Mouse (Mus musculus) CH12.LX (cell line): Measurements from ENCODE around the gene Nrn1l. TPM values are rescaled to one million over a fixed set of nuclear protein-coding genes. Genes with fewer than 3 reads are reported as not detected.

Experiments
- DNase-seq: peaks from one replicate; pipeline ENCODE4 v3.0.0-alpha.2; 2013; ENCODE audit errors: extremely low read depth
- H3K27ac ChIP-seq: 2 replicates; pipeline ENCODE4 v1.5.1; 2012; ENCODE audit warnings: low read depth, mild to moderate bottlenecking, control low read depth, moderate library complexity; ENCODE audit not compliant: insufficient read depth
- H3K27me3 ChIP-seq: replicated peaks from 2 replicates; pipeline ENCODE3; 2012; ENCODE audit warnings: inconsistent platforms
- H3K36me3 ChIP-seq, 2 experiments: replicated peaks in 1 of 2; 2 replicates each; pipeline versions ENCODE3 to v1.6.1; 2012; ENCODE audit warnings: inconsistent platforms in 1 of 2, low read length in 1 of 2, mild to moderate bottlenecking in 1 of 2, mixed read lengths in 1 of 2, moderate library complexity in 1 of 2; ENCODE audit not compliant: control insufficient read depth in 1 of 2, insufficient read depth in 1 of 2
- H3K4me1 ChIP-seq, 2 experiments: 2 replicates each; pipeline ENCODE4 v1.6.1; 2012; ENCODE audit warnings: inconsistent platforms in 1 of 2, moderate library complexity in 1 of 2; ENCODE audit not compliant: insufficient read depth in 2 of 2, control insufficient read depth in 1 of 2
- H3K4me2 ChIP-seq: 2 replicates; pipeline ENCODE4 v1.6.1; 2012; ENCODE audit warnings: low read depth, mild to moderate bottlenecking, control low read depth; ENCODE audit not compliant: poor library complexity, insufficient read depth, severe bottlenecking
- H3K4me3 ChIP-seq, 3 experiments: fragments of 150-350 bp in 1 of 3; sonication (generic) in 1 of 3; replicated peaks in 1 of 3; 2 replicates each; pipeline versions ENCODE3 to v1.5.1; 2011 to 2012; ENCODE audit warnings: low read depth in 2 of 3, low read length in 2 of 3, mild to moderate bottlenecking in 2 of 3, moderate library complexity in 2 of 3, control low read depth in 1 of 3, improper control_type of control experiment in 1 of 3, inconsistent platforms in 1 of 3, mixed read lengths in 1 of 3; ENCODE audit not compliant: poor library complexity in 1 of 3
- H3K79me2 ChIP-seq: replicated peaks from 2 replicates; pipeline ENCODE4 v1.6.1; 2012; ENCODE audit warnings: mild to moderate bottlenecking, moderate library complexity; ENCODE audit not compliant: control insufficient read depth, poor library complexity, insufficient read depth, severe bottlenecking; ENCODE audit errors: extremely low read depth
- H3K9ac ChIP-seq: 2 replicates; pipeline ENCODE4 v1.6.1; 2012; ENCODE audit warnings: low read depth, mild to moderate bottlenecking, control low read depth, moderate library complexity; ENCODE audit not compliant: insufficient read depth
- H3K9me3 ChIP-seq: replicated peaks from 2 replicates; pipeline ENCODE3; 2012; ENCODE audit warnings: low read length, inconsistent platforms, mixed read lengths
- BHLHE40 ChIP-seq: IDR thresholded peaks from 2 replicates; pipeline ENCODE4 v1.6.1; 2011; ENCODE audit warnings: mild to moderate bottlenecking, low read depth, low read length, improper control_type of control experiment
- CHD1 ChIP-seq: IDR thresholded peaks from 2 replicates; pipeline ENCODE4 v1.6.1; 2012; ENCODE audit warnings: low read depth, low read length, improper control_type of control experiment, inconsistent platforms
- CHD2 ChIP-seq: IDR thresholded peaks from 2 replicates; pipeline ENCODE4 v1.6.1; 2011; ENCODE audit warnings: low read length, improper control_type of control experiment
- CTCF ChIP-seq, 2 experiments: IDR thresholded peaks in 1 of 2; conservative IDR thresholded peaks in 1 of 2; 2 replicates each; pipeline ENCODE4 v1.5.1; 2011 to 2012; ENCODE audit warnings: low read depth in 2 of 2, low read length in 2 of 2, improper control_type of control experiment in 1 of 2, inconsistent platforms in 1 of 2, mild to moderate bottlenecking in 1 of 2, moderate library complexity in 1 of 2
- E2F4 ChIP-seq: IDR thresholded peaks from 2 replicates; pipeline ENCODE4 v1.6.1; 2011; ENCODE audit warnings: low read depth, low read length, improper control_type of control experiment; ENCODE audit not compliant: insufficient replicate concordance
- ELF1 ChIP-seq: IDR thresholded peaks from 2 replicates; pipeline ENCODE4 v1.6.1; 2014; ENCODE audit warnings: low read depth, mild to moderate bottlenecking, inconsistent platforms, low read length, improper control_type of control experiment
- EP300 ChIP-seq: IDR thresholded peaks from 2 replicates; pipeline ENCODE4 v1.6.1; 2011; ENCODE audit warnings: low read length, improper control_type of control experiment
- ETS1 ChIP-seq: conservative IDR thresholded peaks from 2 replicates; pipeline ENCODE4 v1.6.1; 2012; ENCODE audit warnings: low read depth, mild to moderate bottlenecking, inconsistent platforms, low read length, improper control_type of control experiment, moderate library complexity
- IRF4 ChIP-seq: IDR thresholded peaks from 2 replicates; pipeline ENCODE4 v1.6.1; 2014; ENCODE audit warnings: low read depth, mild to moderate bottlenecking, inconsistent platforms, low read length, improper control_type of control experiment
- JUND ChIP-seq: conservative IDR thresholded peaks from 2 replicates; pipeline ENCODE4 v1.6.1; 2011; ENCODE audit warnings: low read depth, low read length, improper control_type of control experiment
- KAT2A ChIP-seq: IDR thresholded peaks from 2 replicates; pipeline ENCODE4 v1.6.1; 2012; ENCODE audit warnings: low read length, improper control_type of control experiment, inconsistent platforms; ENCODE audit not compliant: insufficient replicate concordance
- MAZ ChIP-seq: IDR thresholded peaks from 2 replicates; pipeline ENCODE4 v1.6.1; 2012; ENCODE audit warnings: low read depth, mild to moderate bottlenecking, inconsistent platforms, low read length, improper control_type of control experiment, moderate library complexity
- MEF2A ChIP-seq: IDR thresholded peaks from 2 replicates; pipeline ENCODE4 v1.6.1; 2014; ENCODE audit warnings: low read depth, mild to moderate bottlenecking, inconsistent platforms, low read length, improper control_type of control experiment, borderline replicate concordance
- MYC ChIP-seq: IDR thresholded peaks from 2 replicates; pipeline ENCODE4 v1.6.1; 2011; ENCODE audit warnings: low read depth, mild to moderate bottlenecking, improper control_type of control experiment, low read length
- NRF1 ChIP-seq: IDR thresholded peaks from 2 replicates; pipeline ENCODE4 v1.6.1; 2014; ENCODE audit warnings: low read depth, mild to moderate bottlenecking, inconsistent platforms, low read length, improper control_type of control experiment, moderate library complexity
- PAX5 ChIP-seq: IDR thresholded peaks from 2 replicates; pipeline ENCODE4 v1.6.1; 2012; ENCODE audit warnings: low read length, inconsistent platforms, mixed read lengths
- POLR2AphosphoS2 ChIP-seq: IDR thresholded peaks from 2 replicates; pipeline ENCODE4 v1.6.1; 2011; ENCODE audit warnings: low read depth, low read length, improper control_type of control experiment
- RAD21 ChIP-seq: IDR thresholded peaks from 2 replicates; pipeline ENCODE4 v1.6.1; 2011; ENCODE audit warnings: low read depth, mild to moderate bottlenecking, low read length, improper control_type of control experiment, moderate library complexity
- SMC3 ChIP-seq: IDR thresholded peaks from 2 replicates; pipeline ENCODE4 v1.6.1; 2011; ENCODE audit warnings: low read depth, low read length, improper control_type of control experiment
- TBP ChIP-seq: conservative IDR thresholded peaks from 2 replicates; pipeline ENCODE4 v1.6.1; 2011; ENCODE audit warnings: low read depth, low read length, improper control_type of control experiment
- TCF12 ChIP-seq: IDR thresholded peaks from 2 replicates; pipeline ENCODE4 v1.6.1; 2014; ENCODE audit warnings: low read depth, mild to moderate bottlenecking, inconsistent platforms, low read length, improper control_type of control experiment
- ZC3H11A ChIP-seq: IDR thresholded peaks from 2 replicates; pipeline ENCODE4 v1.6.1; 2012; ENCODE audit warnings: low read depth, mild to moderate bottlenecking, inconsistent platforms, low read length, improper control_type of control experiment
- ZKSCAN1 ChIP-seq: IDR thresholded peaks from 2 replicates; pipeline ENCODE4 v1.6.1; 2012; ENCODE audit warnings: low read depth, inconsistent platforms, low read length, improper control_type of control experiment, borderline replicate concordance
- ZMIZ1 ChIP-seq: IDR thresholded peaks from 2 replicates; pipeline ENCODE4 v1.6.1; 2012; ENCODE audit warnings: low read depth, mild to moderate bottlenecking, inconsistent platforms, low read length, improper control_type of control experiment
- ZNF384 ChIP-seq: IDR thresholded peaks from 2 replicates; pipeline ENCODE4 v1.6.1; 2012; ENCODE audit warnings: low read depth, low read length, improper control_type of control experiment, inconsistent platforms
- dilution Hi-C: fragments of 300-500 bp; cut with MboI; formaldehyde crosslinking; loops from 2 replicates; pipeline ENCODE4 v1.14.3; 2020; ENCODE audit warnings: low sequenced_read_pairs; ENCODE audit not compliant: extremely low pct_unique_long_range_greater_than_20kb, extremely low pct_ligation_motif_present
- in situ Hi-C: fragments of 300-500 bp; cut with MboI; formaldehyde crosslinking; loops from 3 replicates; pipeline ENCODE4 v1.14.3; 2019; ENCODE audit warnings: low sequenced_read_pairs, low pct_ligation_motif_present, low pct_unique_long_range_greater_than_20kb, mixed read lengths
- polyA plus RNA-seq: library from polyadenylated mRNA; unstranded; fragments of >175 nt; gene quantifications from 2 replicates; pipeline ENCODE4 v1.2.1, GENCODE M21; 2012; ENCODE audit warnings: low read depth; ENCODE audit not compliant: insufficient read length
- total RNA-seq, 2 experiments: library from RNA; depleted of rRNA; stranded (reverse); fragments of 300-350 nt in 1 of 2; fragments of >200 nt in 1 of 2; gene quantifications; 2 replicates each; pipeline ENCODE4 v1.2.3; 2012 to 2014

Nrn1l gene
- total and polyA plus RNA-seq, 3 experiments, result 0.38 TPM; not detected in 2

DNA sequence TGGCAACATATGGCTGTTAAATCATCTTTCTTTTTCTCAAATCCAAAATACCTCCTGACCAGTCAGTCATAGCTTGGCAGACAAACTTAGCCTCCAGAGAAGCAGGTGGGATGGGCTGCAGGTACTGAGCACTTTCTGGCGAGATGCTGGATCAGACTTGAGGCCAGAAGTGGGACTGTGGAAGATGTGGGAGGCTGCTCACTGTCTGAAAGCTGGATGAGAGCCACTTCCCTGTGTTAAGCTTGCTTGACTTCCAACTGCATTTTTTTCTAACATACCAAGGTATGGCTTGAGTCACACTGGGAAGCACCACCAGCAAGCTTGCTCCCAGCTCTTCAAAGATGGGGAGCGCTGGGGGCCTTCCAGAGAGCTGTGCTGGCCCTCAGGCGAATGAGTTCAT is 31.8 kb downstream of the Nrn1l start:
- TF ChIP-seq POLR2AphosphoS2, result no peak
- no peak for TF ChIP-seq MEF2A
- TF ChIP-seq MYC, result no peak
- TF ChIP-seq TBP, result no peak
- TF ChIP-seq PAX5, result no peak
- TF ChIP-seq IRF4, result no peak
- TF ChIP-seq E2F4, result no peak
- TF ChIP-seq CHD1, result no peak
- no peak for TF ChIP-seq EP300
- no peak for TF ChIP-seq ZNF384
- no peak for TF ChIP-seq SMC3
- no peak for TF ChIP-seq ZMIZ1
- TF ChIP-seq CHD2, result no peak
- TF ChIP-seq BHLHE40, result no peak
- no peak for TF ChIP-seq ZKSCAN1
- no peak for TF ChIP-seq JUND
- no peak for TF ChIP-seq KAT2A
- no peak for TF ChIP-seq TCF12
- no peak for TF ChIP-seq ETS1
- TF ChIP-seq NRF1, result no peak
- H3K27me3 ChIP-seq, result no peaks in the 10 kb centered on the region
- no peak overlapping the region for H3K4me2 ChIP-seq
- no peak overlapping the region for H3K4me3 ChIP-seq
- in situ Hi-C loops, result loop anchor here (5.0 kb wide), 1 partner anchor 213 kb away; no protein-coding TSS in a partner anchor
- H3K9ac ChIP-seq, result no peak overlapping the region
- no peaks in the 10 kb centered on the region for H3K79me2 ChIP-seq
- no peaks in the 10 kb centered on the region for H3K9me3 ChIP-seq
- H3K4me1 ChIP-seq, result peaks cover 7 to 29% of the 10 kb centered on the region in 2 experiments; a peak in 3 of 4 replicates
- H3K27ac ChIP-seq, result no peak overlapping the region
- dilution Hi-C loops, result no loop called here
- H3K36me3 ChIP-seq, result peaks cover 9 to 47% of the 10 kb centered on the region in 2 experiments
- no peak for DNase-seq

DNA sequence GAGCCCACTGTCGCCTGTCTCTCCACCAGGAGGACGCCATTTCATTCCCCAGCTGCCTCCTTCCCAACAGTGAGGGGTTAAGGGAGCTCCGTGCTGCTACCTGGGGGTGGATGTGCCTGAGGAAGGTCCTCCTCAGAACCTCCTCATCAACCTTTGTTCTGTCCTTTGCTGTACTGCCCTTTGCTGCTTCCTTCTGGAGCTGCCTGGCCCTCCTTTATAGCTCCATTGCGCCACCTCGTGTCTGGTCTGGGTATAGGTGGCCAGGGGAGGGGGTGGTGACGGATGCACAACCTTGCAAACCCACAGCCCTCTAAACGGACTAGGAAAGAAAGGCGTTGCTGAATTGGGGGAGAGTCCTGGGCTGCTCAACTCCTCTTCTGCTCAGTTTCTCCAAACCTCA is 37.2 kb downstream of the Nrn1l start:
- H3K9me3 ChIP-seq, result no peaks in the 10 kb centered on the region
- no peak for TF ChIP-seq BHLHE40
- TF ChIP-seq ELF1, result peak; percentile 60; the same call in 1 of the 2 replicates
- TF ChIP-seq MAZ, result peak; percentile 79; the same call in 1 of the 2 replicates
- peak; percentile 93 for TF ChIP-seq SMC3
- TF ChIP-seq RAD21, result peak; percentile 85
- TF ChIP-seq JUND, result no peak
- peak; percentile 64 to 96 for TF ChIP-seq CTCF (conservative IDR thresholded peaks at IDR 0.05 in 1 of 2, IDR thresholded peaks at IDR 0.05 in 1 of 2; ENCODE audit: low read depth in 2 of 2, low read length in 2 of 2)
- peak; percentile 53 for TF ChIP-seq ZC3H11A
- peak; percentile 43; the same call in 1 of the 2 replicates for TF ChIP-seq MEF2A
- TF ChIP-seq, all 38 proteins: peak for 7
- no peaks in the 10 kb centered on the region for H3K79me2 ChIP-seq
- in situ Hi-C loops (no loop called here), dilution Hi-C loops (no loop called here)
- H3K36me3 ChIP-seq, result peaks cover 23 to 75% of the 10 kb centered on the region in 2 experiments
- no peak overlapping the region for H3K9ac ChIP-seq
- peak; percentile 75 for DNase-seq
- H3K4me1 ChIP-seq, result peaks cover 0 to 20% of the 10 kb centered on the region in 2 experiments; a peak in 2 of 4 replicates
- no peak overlapping the region for H3K4me3 ChIP-seq
- H3K27me3 ChIP-seq, result no peaks in the 10 kb centered on the region
- H3K27ac ChIP-seq, result no peak overlapping the region
- H3K4me2 ChIP-seq, result no peak overlapping the region
